Mouse (Mus musculus) C2C12 (cell line): Measurements from ENCODE around the gene Gm21987.

ENCODE experiments used
- CEBPB ChIP-seq: IDR thresholded peaks from one replicate; pipeline ENCODE4 v1.6.1; 2011; ENCODE audit warnings: low read depth, mild to moderate bottlenecking, control low read depth, moderate library complexity
- CTCF ChIP-seq: IDR thresholded peaks from one replicate; pipeline ENCODE4 v1.5.1; 2011; ENCODE audit not compliant: control insufficient read depth, insufficient read depth, insufficient read length
- FOSL1 ChIP-seq: IDR thresholded peaks from one replicate; pipeline ENCODE4 v1.8.0; 2011; ENCODE audit warnings: mild to moderate bottlenecking, low read length; ENCODE audit not compliant: poor library complexity, insufficient read depth, severe bottlenecking
- MAX ChIP-seq: IDR thresholded peaks from one replicate; pipeline ENCODE4 v1.6.1; 2011; ENCODE audit warnings: mild to moderate bottlenecking, control low read depth
- MYOD1 ChIP-seq: IDR thresholded peaks from one replicate; pipeline ENCODE4 v1.6.1; 2011; ENCODE audit warnings: low read depth; ENCODE audit not compliant: control insufficient read depth, insufficient read length
- MYOG ChIP-seq: IDR thresholded peaks from one replicate; pipeline ENCODE4 v1.6.1; 2011; ENCODE audit not compliant: control insufficient read depth, insufficient read length; ENCODE audit errors: extremely low read depth
- USF1 ChIP-seq: IDR thresholded peaks from one replicate; pipeline ENCODE4 v1.6.1; 2011; ENCODE audit warnings: low read depth, mild to moderate bottlenecking, control low read depth, moderate library complexity

DNA sequence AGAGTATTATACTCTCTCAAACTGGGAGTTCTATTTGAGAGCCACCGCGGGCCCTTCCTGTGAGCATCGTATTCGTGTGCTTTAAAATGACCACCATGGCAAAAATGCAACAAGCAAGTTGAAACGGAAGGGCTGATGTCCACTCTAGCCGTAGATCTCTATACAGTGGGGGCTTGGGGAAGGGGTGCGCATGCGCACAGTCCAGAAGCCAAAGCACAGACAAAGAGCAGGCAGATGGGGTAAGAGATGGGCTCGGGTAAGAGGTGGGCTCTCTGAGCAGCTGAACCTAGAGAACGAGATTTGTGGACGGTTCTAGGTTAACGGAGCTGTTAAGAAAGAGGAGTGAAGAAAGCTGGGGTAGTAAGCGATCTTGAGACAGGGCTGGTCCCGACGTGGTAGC, 22.5 kb upstream of the Gm21987 start:
- TF ChIP-seq CTCF: no peak
- TF ChIP-seq MYOD1: no peak
- no peak for TF ChIP-seq MAX
- TF ChIP-seq FOSL1: no peak
- no peak for TF ChIP-seq USF1
- no peak for TF ChIP-seq CEBPB
- no peak for TF ChIP-seq MYOG
